Mouse (Mus musculus): ENCODE data around the gene Tmem107. TPM values are rescaled to one million over a fixed set of nuclear protein-coding genes. Genes with fewer than 3 reads are reported as not detected.
A peak's percentile ranks its signal among the peaks of the same experiment; 100 is the strongest.

The Tmem107 gene
- polyA plus RNA-seq, 2 experiments, result 47.8 to 54.4 TPM

DNA sequence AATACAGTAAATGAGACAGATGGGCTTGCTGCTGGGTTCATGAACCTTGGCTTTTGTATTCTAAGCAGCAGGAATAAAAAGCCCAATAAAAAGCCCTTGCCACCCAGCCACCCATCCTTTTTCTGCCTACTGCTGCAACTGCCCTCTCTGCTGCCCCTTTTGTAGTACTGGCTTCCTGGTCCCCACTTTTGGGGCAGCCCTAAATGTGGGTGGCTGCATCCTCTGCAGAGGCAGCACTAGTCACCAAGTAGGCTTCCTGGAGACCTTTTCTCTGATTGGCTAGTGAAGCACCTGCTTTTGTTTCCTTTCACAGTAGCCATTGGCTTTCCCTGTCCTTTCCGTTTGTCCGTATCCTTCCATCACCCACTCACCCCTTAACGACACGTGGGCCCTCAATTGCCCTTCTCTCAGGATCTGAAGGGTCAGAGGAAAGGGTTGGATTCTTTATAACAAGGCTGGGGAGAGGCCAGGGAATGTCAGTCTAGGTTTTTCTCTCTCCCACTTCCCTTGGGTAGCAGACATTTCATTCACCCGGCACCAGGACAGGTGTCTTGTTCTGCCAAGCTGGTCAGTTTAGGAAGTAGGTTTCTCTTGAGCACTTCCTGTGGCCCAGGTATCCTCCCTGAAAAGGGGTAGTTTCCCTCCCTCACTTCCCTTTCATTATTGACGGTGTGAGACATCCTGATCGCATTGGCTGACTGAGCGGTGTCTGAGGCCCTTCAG lies 27.6 kb downstream of the Tmem107 start:
- peak overlapping the region; percentile 47; the same call in 1 of the 2 replicates for H3K9ac ChIP-seq (ENCODE audit: low read depth, low read length, severe bottlenecking)
- no peak for DNase-seq (ENCODE audit: low spot score)

DNA sequence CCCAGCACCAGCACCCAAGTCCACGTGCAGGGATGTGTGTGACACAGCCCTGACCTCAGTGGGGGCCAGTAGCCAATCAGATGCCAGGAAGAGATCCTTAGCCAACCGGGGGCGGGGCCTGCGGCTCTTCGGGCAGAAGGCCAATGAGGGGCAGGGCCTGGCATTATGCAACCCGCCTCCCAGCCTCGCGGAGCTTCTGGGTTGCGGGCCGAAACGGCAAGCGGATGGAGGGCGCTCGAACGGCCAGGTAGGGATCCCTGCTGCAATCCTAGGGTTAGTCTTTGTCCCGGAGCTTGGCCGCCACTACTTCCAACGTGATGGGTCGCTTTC lies 28.1 kb downstream of the Tmem107 start:
- Histone ChIP-seq H3K27me3 (ENCODE audit: control insufficient read depth, insufficient read depth, low read length) (no peaks in the 10 kb centered on the region), H3K27ac (replicated peaks; ENCODE audit: low read depth, low read length) (peak overlapping the region; percentile 70), H3K4me3 (replicated peaks; ENCODE audit: low read length) (peak overlapping the region; percentile 47), H3K9ac (ENCODE audit: low read depth, low read length, severe bottlenecking) (peak overlapping the region; percentile 47), H3K4me1 (ENCODE audit: control insufficient read depth, insufficient read depth, low read length) (peaks cover 30% of the 10 kb centered on the region), H3K9me3 (ENCODE audit: control insufficient read depth, low read length) (no peaks in the 10 kb centered on the region), H3K4me2 (replicated peaks; ENCODE audit: low read depth, low read length, severe bottlenecking) (peak overlapping the region; percentile 60), H3K36me3 (ENCODE audit: control insufficient read depth, insufficient read depth, low read length) (peaks cover 34% of the 10 kb centered on the region)
- 0% methylated on average over 13 of the region's 19 CpGs for WGBS
- no peak for ATAC-seq (ENCODE audit: low FRiP score, low read depth)
- TF ChIP-seq POLR2A (IDR thresholded peaks at IDR 0.05; ENCODE audit: borderline replicate concordance, extremely low read depth, insufficient read depth, insufficient read length), result 0 out of 2 replicates have a peak, but pooled peaks have one; percentile 31
- DNase-seq (ENCODE audit: low spot score), result peak; percentile 87

More for the DNA sequence above, 27.6 kb downstream of the Tmem107 start:
- peak overlapping the region; percentile 89 for H3K27ac ChIP-seq (replicated peaks; ENCODE audit: low read depth, low read length)
- no peaks in the 10 kb centered on the region for H3K9me3 ChIP-seq (ENCODE audit: control insufficient read depth, low read length)
- peaks cover 30% of the 10 kb centered on the region for H3K4me1 ChIP-seq (ENCODE audit: control insufficient read depth, insufficient read depth, low read length)
- no peak for TF ChIP-seq POLR2A (IDR thresholded peaks at IDR 0.05; ENCODE audit: borderline replicate concordance, extremely low read depth, insufficient read depth, insufficient read length)
- H3K4me3 ChIP-seq (replicated peaks; ENCODE audit: low read length), result peak overlapping the region; percentile 62
- peak overlapping the region; percentile 60 for H3K4me2 ChIP-seq (replicated peaks; ENCODE audit: low read depth, low read length, severe bottlenecking)
- 26% methylated on average over 8 of the region's 8 CpGs for WGBS
- ATAC-seq (ENCODE audit: low FRiP score, low read depth), result no peak
- H3K36me3 ChIP-seq (ENCODE audit: control insufficient read depth, insufficient read depth, low read length), result peaks cover 29% of the 10 kb centered on the region
- H3K27me3 ChIP-seq (ENCODE audit: control insufficient read depth, insufficient read depth, low read length), result no peaks in the 10 kb centered on the region

DNA sequence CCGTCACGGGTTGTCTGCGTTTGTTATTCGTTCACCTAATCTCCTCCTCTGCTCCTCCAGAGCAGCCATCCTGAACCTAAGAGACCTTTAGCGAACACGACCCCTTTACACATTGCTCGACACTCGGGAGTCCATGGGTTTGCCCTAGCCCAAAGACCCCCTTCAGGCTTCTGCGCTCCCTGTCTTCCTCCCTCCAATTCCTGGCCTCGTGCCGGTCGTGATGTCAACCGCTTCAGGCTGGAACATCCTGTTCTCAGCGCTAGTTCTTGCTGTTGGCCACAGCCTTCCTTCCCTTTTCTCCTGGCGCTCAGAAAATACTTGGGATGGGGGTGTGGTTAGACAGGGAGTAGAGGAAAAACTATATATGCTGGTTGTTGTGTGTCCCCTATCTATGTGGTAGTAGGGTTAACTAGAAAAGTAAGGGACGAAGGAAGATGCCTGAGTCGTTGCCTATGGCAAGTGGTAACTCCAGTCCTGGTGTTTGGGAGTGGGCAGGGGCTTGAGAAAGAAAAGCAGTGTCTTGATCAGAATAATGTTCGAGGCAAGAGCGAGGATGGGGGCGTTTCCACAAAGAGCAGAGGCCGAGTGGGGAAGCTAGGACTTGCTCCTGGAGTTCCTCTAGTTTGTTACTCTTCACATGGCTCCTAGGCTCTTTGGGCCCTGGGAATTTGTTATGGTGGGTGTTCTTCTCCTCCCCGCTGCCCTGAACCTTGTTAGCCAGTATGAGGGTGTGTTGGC lies 28.7 kb downstream of the Tmem107 start:
- Histone ChIP-seq H3K9ac (ENCODE audit: low read depth, low read length, severe bottlenecking) (peak overlapping the region; percentile 47), H3K4me2 (replicated peaks; ENCODE audit: low read depth, low read length, severe bottlenecking) (peak overlapping the region; percentile 60), H3K9me3 (ENCODE audit: control insufficient read depth, low read length) (no peaks in the 10 kb centered on the region), H3K27me3 (ENCODE audit: control insufficient read depth, insufficient read depth, low read length) (no peaks in the 10 kb centered on the region), H3K27ac (replicated peaks; ENCODE audit: low read depth, low read length) (peak overlapping the region; percentile 70), H3K4me1 (ENCODE audit: control insufficient read depth, insufficient read depth, low read length) (peaks cover 28% of the 10 kb centered on the region), H3K36me3 (ENCODE audit: control insufficient read depth, insufficient read depth, low read length) (peaks cover 40% of the 10 kb centered on the region), H3K4me3 (replicated peaks; ENCODE audit: low read length) (peak overlapping the region; percentile 47)
- peak; percentile 53 for DNase-seq (ENCODE audit: low spot score)
- TF ChIP-seq POLR2A (IDR thresholded peaks at IDR 0.05; ENCODE audit: borderline replicate concordance, extremely low read depth, insufficient read depth, insufficient read length), result no peak
- 2% methylated on average over 22 of the region's 22 CpGs for WGBS
- no peak for ATAC-seq (ENCODE audit: low FRiP score, low read depth)

DNA sequence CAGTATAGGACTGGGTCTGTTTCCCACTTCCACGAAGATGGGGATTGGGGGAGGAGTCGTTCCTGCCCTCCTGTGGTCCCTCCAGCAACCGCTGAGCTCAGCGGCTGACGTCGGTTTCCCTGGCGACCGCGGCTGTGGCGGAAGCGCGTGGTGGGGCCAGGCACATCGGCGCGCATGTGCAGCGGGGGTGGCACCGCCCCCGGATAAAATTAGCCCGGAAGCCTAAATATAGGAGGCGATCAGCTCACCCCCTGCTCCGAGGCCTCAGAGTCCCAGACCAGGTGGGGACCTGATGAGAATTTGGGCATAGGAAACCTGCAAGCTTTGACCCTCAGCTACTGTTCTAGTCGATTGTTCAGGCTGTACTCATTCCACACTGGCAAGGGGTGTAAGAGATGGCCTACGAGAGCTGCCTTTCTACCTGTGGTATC lies 29.3 kb downstream of the Tmem107 start:
- ATAC-seq (ENCODE audit: low FRiP score, low read depth), result peak; percentile 21; the same call in 1 of the 2 replicates
- WGBS, result under 1% methylated on average over 23 of the region's 23 CpGs

DNA sequence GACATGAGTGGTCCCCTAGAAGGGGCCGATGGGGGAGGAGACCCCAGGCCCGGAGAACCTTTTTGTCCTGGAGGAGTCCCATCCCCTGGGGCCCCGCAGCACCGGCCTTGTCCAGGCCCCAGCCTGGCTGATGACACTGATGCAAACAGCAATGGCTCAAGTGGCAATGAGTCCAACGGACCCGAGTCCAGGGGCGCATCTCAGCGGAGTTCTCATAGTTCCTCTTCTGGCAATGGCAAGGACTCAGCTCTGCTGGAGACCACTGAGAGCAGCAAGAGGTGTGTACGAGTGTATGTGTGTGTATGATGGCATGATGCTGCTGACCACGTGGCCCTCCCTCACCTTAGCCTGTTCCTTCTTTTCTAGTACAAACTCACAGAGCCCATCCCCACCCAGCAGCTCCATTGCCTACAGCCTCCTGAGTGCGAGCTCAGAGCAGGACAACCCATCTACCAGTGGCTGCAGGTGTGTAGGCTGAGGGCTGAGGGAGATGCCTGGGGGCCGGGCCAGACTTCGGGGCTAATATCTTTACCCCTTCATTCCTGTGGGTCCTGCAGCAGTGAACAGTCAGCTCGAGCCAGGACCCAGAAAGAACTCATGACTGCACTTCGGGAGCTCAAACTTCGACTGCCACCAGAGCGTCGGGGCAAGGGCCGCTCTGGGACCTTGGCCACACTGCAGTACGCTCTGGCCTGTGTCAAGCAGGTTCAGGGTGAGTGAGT lies 30.2 kb downstream of the Tmem107 start:
- ATAC-seq (ENCODE audit: low FRiP score, low read depth) (no peak), DNase-seq (ENCODE audit: low spot score) (no peak)
- Histone ChIP-seq H3K27ac (replicated peaks; ENCODE audit: low read depth, low read length) (no peak overlapping the region), H3K27me3 (ENCODE audit: control insufficient read depth, insufficient read depth, low read length) (no peaks in the 10 kb centered on the region), H3K4me3 (replicated peaks; ENCODE audit: low read length) (peak overlapping the region; percentile 47), H3K9ac (ENCODE audit: low read depth, low read length, severe bottlenecking) (no peak overlapping the region), H3K4me1 (ENCODE audit: control insufficient read depth, insufficient read depth, low read length) (peaks cover 27% of the 10 kb centered on the region), H3K36me3 (ENCODE audit: control insufficient read depth, insufficient read depth, low read length) (peaks cover 55% of the 10 kb centered on the region), H3K9me3 (ENCODE audit: control insufficient read depth, low read length) (no peaks in the 10 kb centered on the region), H3K4me2 (replicated peaks; ENCODE audit: low read depth, low read length, severe bottlenecking) (peak overlapping the region; percentile 60)
- 89% methylated on average over 20 of the region's 20 CpGs for WGBS
- no peak for TF ChIP-seq POLR2A (IDR thresholded peaks at IDR 0.05; ENCODE audit: borderline replicate concordance, extremely low read depth, insufficient read depth, insufficient read length)

More for the DNA sequence above, 29.3 kb downstream of the Tmem107 start:
- Histone ChIP-seq H3K4me3 (replicated peaks; ENCODE audit: low read length) (peak overlapping the region; percentile 47), H3K9ac (ENCODE audit: low read depth, low read length, severe bottlenecking) (peak overlapping the region; percentile 47; the same call in 1 of the 2 replicates), H3K36me3 (ENCODE audit: control insufficient read depth, insufficient read depth, low read length) (peaks cover 46% of the 10 kb centered on the region), H3K4me1 (ENCODE audit: control insufficient read depth, insufficient read depth, low read length) (peaks cover 27% of the 10 kb centered on the region), H3K4me2 (replicated peaks; ENCODE audit: low read depth, low read length, severe bottlenecking) (peak overlapping the region; percentile 60), H3K27me3 (ENCODE audit: control insufficient read depth, insufficient read depth, low read length) (no peaks in the 10 kb centered on the region), H3K27ac (replicated peaks; ENCODE audit: low read depth, low read length) (peak overlapping the region; percentile 70), H3K9me3 (ENCODE audit: control insufficient read depth, low read length) (no peaks in the 10 kb centered on the region)
- peak; percentile 83 for DNase-seq (ENCODE audit: low spot score)
- no peak for TF ChIP-seq POLR2A (IDR thresholded peaks at IDR 0.05; ENCODE audit: borderline replicate concordance, extremely low read depth, insufficient read depth, insufficient read length)

All from limb, embryonic 14.5 days (tissue).